Mouse (Mus musculus): ENCODE data around the gene Sorcs2.
"Not testable (repeated sequence)": the region's sequence is repeated elsewhere in the genome, so short reads cannot be mapped to it uniquely, and the experiment has no call there.

Gene Sorcs2

GRCm38 (mm10) chr5:36297246-36297645, 100.7 kb downstream of the Sorcs2 start:
- DNase-seq = no peak

GRCm38 (mm10) chr5:36293109-36293900, 104.6 kb downstream of the Sorcs2 start:
- DNase-seq = no peak

GRCm38 (mm10) chr5:36292321-36292720, 105.6 kb downstream of the Sorcs2 start:
- no peak for DNase-seq

- peak in 1 of 2 experiments; percentile 32 for DNase-seq
Measured at GRCm38 (mm10) chr5:36291191-36291590, 106.7 kb downstream of the Sorcs2 start.

- no peak for DNase-seq
Measured at GRCm38 (mm10) chr5:36285405-36285804, 112.5 kb downstream of the Sorcs2 start.

GRCm38 (mm10) chr5:36279896-36280295, 118.0 kb downstream of the Sorcs2 start:
- no peak for DNase-seq

- no peak for DNase-seq
Measured at GRCm38 (mm10) chr5:36274684-36275394, 123.1 kb downstream of the Sorcs2 start.

GRCm38 (mm10) chr5:36267194-36267769, 130.7 kb downstream of the Sorcs2 start:
- no peak for DNase-seq

- DNase-seq = no peak
Measured at GRCm38 (mm10) chr5:36260862-36261261, 137.1 kb downstream of the Sorcs2 start.

- no peak for DNase-seq
Measured at GRCm38 (mm10) chr5:36259691-36260124, 138.2 kb downstream of the Sorcs2 start.

GRCm38 (mm10) chr5:36258387-36259181, 139.4 kb downstream of the Sorcs2 start:
- peak in 1 of 2 experiments; percentile 49 for DNase-seq

- no peak for DNase-seq
Measured at GRCm38 (mm10) chr5:36257008-36257407, 140.9 kb downstream of the Sorcs2 start.

- no peak for DNase-seq
Measured at GRCm38 (mm10) chr5:36254642-36255516, 143.1 kb downstream of the Sorcs2 start.

- DNase-seq = no peak
Measured at GRCm38 (mm10) chr5:36252746-36253504, 145.0 kb downstream of the Sorcs2 start.

- DNase-seq = no peak
Measured at GRCm38 (mm10) chr5:36248022-36248421, 149.9 kb downstream of the Sorcs2 start.

GRCm38 (mm10) chr5:36237526-36237925, 160.4 kb downstream of the Sorcs2 start:
- not testable (repeated sequence) for DNase-seq

- DNase-seq = no peak
Measured at GRCm38 (mm10) chr5:36230301-36230780, 167.6 kb downstream of the Sorcs2 start.

- DNase-seq = no peak
Measured at GRCm38 (mm10) chr5:36228405-36229370, 169.3 kb downstream of the Sorcs2 start.

GRCm38 (mm10) chr5:36226296-36226695, 171.6 kb downstream of the Sorcs2 start:
- no peak for DNase-seq

- DNase-seq = no peak
Measured at GRCm38 (mm10) chr5:36225855-36226254, 172.1 kb downstream of the Sorcs2 start.
